Mouse (Mus musculus) forebrain, embryonic 12.5 days (tissue): ENCODE measurements around the gene Mcm3. TPM values are rescaled to one million over a fixed set of nuclear protein-coding genes. Genes with fewer than 3 reads are reported as not detected.

Source experiments
- polyA plus RNA-seq: library from polyadenylated mRNA; unstranded; fragments of >200 nt; fragmentation: Nextera tagmentation; extraction: Ambion mirVana; gene quantifications from 2 replicates; pipeline ENCODE4 v1.2.1, GENCODE M21; 2016

Mcm3 gene
- polyA plus RNA-seq, 1 experiment from 2014 or later = 159 TPM

Other genes starting within 250 kb of the Mcm3 start
- gene Pkhd1, start 202.2 kb downstream of the Mcm3 start, polyA plus RNA-seq = 0.01 TPM in 1 of 2 replicates, not detected in the other
- not detected in 2 replicates for gene Il17a, start 89.4 kb downstream of the Mcm3 start, polyA plus RNA-seq
- 0.43 TPM in 1 of 2 replicates, not detected in the other for gene Il17f, start 29.7 kb downstream of the Mcm3 start, polyA plus RNA-seq
- gene Paqr8, start 70.3 kb upstream of the Mcm3 start, polyA plus RNA-seq = 11.6 and 14.0 TPM in 2 replicates
- 2.0 and 2.9 TPM in 2 replicates for gene Efhc1, start 131.3 kb upstream of the Mcm3 start, polyA plus RNA-seq